Mouse (Mus musculus) heart, postnatal 14 days (tissue): ENCODE data around the gene Tex264. TPM values are rescaled to one million over a fixed set of nuclear protein-coding genes. Genes with fewer than 3 reads are reported as not detected.

Source experiments
- DNase-seq, 2 experiments: peaks; one replicate each; pipeline ENCODE4 v3.0.0; 2021 to 2022
- intact Hi-C: fragments of 180-260 bp; cut with DNase I; formaldehyde crosslinking; loops from one replicate; pipeline ENCODE4 v1.15.1; 2025
- long read RNA-seq, 2 experiments: library from polyadenylated mRNA; stranded (forward); transcript quantifications; one replicate each; pipeline ENCODE4 v2.0.0; 2021
- total RNA-seq, 2 experiments: library from RNA; stranded (reverse); gene quantifications; 2 replicates each; pipeline ENCODE4 v1.2.3; 2021

The Tex264 gene
- total RNA-seq, result 10 to 100 TPM; 35.1 to 39.4 TPM
- long read RNA-seq, experiment 1, transcript Tex264-201 (6 exons, 1,391 nt), result major isoform, 28 of 56 reads
- long read RNA-seq, experiment 1, transcript Tex264-203 (6 exons, 1,364 nt), result minor isoform, 13 of 56 reads
- long read RNA-seq, experiment 1, transcript Tex264-202 (6 exons, 1,896 nt), result minor isoform, 7 of 56 reads
- long read RNA-seq, experiment 1, partial matches to known transcripts, result 4 of 56 reads
- long read RNA-seq, experiment 1, other reads (novel, unspliced or antisense), result 3 of 56 reads
- long read RNA-seq, experiment 2, transcript Tex264-202 (6 exons, 1,896 nt), result minor isoform, 8 of 54 reads
- long read RNA-seq, experiment 2, transcript Tex264-201 (6 exons, 1,391 nt), result major isoform, 29 of 54 reads
- long read RNA-seq, experiment 2, transcript Tex264-203 (6 exons, 1,364 nt), result minor isoform, 9 of 54 reads
- long read RNA-seq, experiment 2, partial matches to known transcripts, result 4 of 54 reads
- long read RNA-seq, experiment 2, other reads (novel, unspliced or antisense), result 4 of 54 reads

- intact Hi-C loops, result loop anchor here (2.0 to 5.0 kb wide), 2 partner anchors 133 to 202 kb away; partner anchors contain the start of gene Rbm15b
Observed at GRCm38 (mm10) chr9:106685249-106686101, at the start of gene Tex264. Gene Tex264 (minus strand): TSS chr9:106685927.

GRCm38 (mm10) chr9:106733690-106734089 lies 48.0 kb upstream of the Tex264 start:
- no peak for DNase-seq
- intact Hi-C loops, result no loop called here

More at GRCm38 (mm10) chr9:106685249-106686101, at the start of gene Tex264:
- peak; percentile 88 to 92 for DNase-seq

- no peak for DNase-seq
- intact Hi-C loops, result no loop called here
Observed at GRCm38 (mm10) chr9:106729416-106729815, 43.7 kb upstream of the Tex264 start.

GRCm38 (mm10) chr9:106726891-106727290 lies 41.2 kb upstream of the Tex264 start:
- intact Hi-C loops, result no loop called here
- no peak for DNase-seq

- intact Hi-C loops, result no loop called here
- DNase-seq, result no peak
Observed at GRCm38 (mm10) chr9:106725435-106725834, 39.7 kb upstream of the Tex264 start.

GRCm38 (mm10) chr9:106724864-106725263 lies 39.1 kb upstream of the Tex264 start:
- intact Hi-C loops, result no loop called here

DNA sequence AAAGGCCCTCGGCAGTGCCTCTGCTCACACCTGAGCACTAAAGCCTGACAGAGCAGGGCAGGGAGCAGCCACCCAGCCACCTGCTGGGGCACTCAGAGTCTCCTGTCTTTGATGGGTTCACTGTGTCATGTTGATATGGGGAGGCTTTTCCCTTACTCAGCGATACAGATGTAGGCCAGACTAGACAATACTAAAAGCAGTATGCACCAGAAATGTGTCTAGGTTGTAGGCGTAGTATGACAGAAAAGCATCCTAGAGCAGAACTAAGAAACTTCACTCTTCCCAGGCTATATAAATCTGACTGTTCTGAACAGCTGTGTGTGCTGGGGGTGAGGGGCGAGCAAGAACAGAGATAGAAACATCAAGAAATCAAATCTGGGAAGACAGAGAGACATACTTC lies 31.0 kb upstream of the Tex264 start:
- intact Hi-C loops, result no loop called here
- DNase-seq, result no peak

More at GRCm38 (mm10) chr9:106724864-106725263, 39.1 kb upstream of the Tex264 start:
- no peak for DNase-seq

DNA sequence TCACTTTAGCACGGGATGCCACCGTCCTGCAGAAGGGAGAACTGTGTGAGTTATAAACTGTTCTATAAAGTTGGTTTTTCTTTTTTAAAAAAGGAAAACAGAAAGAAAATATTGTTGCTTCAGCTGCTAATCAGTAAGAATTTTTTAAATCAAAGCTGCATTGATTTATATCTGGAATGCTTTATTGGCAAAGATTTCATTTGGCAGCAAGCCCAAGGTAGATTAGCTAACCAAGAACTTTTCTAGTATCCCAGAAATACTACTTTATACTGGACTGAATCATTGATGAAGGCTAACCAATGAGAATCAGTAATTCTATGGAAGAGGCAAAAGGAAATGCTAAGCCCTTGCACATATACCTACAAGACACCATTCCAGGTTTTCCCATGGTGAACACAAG lies 30.5 kb upstream of the Tex264 start:
- intact Hi-C loops, result no loop called here
- no peak for DNase-seq

DNA sequence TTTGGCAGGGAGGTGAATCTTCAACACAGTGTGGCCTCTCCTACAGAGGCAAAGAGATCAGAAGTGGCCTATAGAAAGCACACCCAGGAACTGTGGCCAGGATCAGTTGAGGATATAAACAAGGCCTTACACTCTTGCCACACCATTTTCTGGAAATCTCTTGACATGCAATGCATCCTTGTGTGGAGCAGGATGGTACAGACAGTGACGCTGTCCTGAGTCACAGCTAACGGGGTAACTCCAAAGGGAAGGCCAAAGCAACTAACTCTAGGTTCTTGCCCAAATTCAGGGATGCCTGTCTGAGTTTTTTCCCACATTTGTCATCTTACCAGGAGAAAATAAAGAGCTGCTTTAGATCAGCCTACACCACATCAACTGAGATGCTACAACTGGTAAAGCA lies 26.7 kb upstream of the Tex264 start:
- no peak for DNase-seq
- intact Hi-C loops, result no loop called here

GRCm38 (mm10) chr9:106692973-106693481 lies 7.3 kb upstream of the Tex264 start:
- no peak for DNase-seq
- intact Hi-C loops, result no loop called here

GRCm38 (mm10) chr9:106688834-106689233 lies 3.1 kb upstream of the Tex264 start:
- no peak for DNase-seq
- intact Hi-C loops, result loop anchor here (5.0 kb wide), 1 partner anchor 198 kb away; the partner anchor contains the start of gene Rbm15b

DNA sequence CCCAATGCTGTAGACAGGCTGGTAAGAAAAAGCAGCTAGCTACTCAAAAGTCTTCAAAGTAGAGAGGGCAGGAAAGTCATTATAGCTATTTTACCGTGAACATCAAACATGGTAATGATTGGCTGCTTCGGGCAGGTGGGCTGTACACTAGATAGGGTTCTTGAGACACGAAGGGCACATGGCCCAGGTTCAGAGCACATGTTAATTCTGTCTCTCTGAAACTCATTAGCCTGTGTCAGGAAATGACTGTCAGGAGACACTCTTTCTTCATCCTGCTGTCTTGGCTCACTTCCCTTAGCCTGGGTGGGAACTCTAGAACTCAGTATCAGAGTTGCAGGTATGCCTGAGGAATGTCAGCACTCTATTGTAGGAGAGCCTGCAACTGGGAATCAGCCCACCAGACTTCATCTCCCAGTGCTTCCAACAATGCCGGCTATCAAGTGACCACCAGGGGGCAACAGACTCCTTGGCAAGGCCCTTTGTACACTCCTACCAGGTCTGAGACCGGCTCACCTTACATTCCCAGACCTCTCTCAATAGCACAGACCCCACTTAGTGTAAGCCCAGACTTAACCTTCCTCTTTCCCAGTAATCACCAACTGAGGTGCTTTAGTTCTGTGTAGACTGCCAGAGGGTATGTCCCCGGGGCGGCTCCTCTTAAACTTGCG lies 1.4 kb upstream of the Tex264 start:
- intact Hi-C loops, result loop anchor here (2.0 to 5.0 kb wide), 2 partner anchors 132 to 200 kb away; partner anchors contain the start of gene Rbm15b
- peak; percentile 67 to 84 for DNase-seq

DNA sequence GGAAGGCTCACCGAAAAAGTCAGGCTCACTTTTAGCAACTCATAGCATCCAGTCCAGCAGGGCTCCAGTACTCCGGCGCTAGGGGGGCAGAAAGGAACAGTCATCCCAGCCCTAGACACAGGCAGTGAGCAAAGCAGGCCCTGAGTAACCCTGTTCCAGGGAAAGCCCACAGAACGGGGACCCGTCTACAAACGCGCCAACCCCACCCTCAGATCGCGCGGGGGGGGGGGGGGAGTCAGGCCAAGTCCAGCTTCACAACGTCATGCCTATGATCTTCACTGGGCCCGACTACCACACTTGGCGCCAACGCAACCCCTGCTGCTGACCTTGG lies 844 bp downstream of the Tex264 start:
- peak in 1 of 2 experiments; percentile 17 for DNase-seq
- intact Hi-C loops, result loop anchor here (5.0 kb wide), 1 partner anchor 202 kb away; the partner anchor contains the start of gene Rbm15b

DNA sequence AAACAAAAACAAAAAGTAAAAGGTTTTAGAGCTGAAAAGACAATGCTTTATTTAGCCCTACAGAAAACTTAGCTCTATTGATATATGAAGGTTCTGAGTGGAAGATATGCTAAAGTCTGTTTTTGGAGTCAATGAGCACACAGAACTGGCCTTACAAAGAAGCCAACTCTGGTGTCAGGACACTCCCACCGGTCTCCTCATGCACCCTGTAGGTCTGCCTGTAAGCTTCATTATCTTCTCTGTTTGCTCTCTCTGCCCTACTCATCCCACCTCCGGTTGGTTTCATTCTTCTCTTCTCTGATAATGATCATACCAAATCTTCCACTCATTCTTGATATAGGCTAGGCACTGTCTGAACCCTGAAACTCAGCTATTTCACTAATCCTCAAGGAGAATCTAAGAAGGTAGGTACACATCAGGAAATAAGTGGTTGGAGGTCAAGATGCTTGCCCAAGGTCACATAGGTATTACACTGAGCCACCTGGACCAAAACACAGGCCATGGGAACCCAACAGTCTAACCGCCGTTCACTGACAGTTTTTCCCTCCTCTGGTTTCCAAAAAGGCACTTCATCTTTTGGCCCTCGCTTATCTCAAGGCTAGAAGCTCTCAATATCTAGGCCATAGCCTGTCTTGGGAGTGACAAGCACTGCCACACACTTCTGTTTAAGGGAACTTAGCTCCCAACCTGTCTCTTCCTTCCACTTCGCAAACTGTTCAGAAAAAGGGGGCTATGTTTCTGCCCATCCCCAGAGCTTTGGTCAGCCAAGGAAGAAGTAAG lies 1.4 kb downstream of the Tex264 start:
- DNase-seq, result no peak
- intact Hi-C loops, result no loop called here

DNA sequence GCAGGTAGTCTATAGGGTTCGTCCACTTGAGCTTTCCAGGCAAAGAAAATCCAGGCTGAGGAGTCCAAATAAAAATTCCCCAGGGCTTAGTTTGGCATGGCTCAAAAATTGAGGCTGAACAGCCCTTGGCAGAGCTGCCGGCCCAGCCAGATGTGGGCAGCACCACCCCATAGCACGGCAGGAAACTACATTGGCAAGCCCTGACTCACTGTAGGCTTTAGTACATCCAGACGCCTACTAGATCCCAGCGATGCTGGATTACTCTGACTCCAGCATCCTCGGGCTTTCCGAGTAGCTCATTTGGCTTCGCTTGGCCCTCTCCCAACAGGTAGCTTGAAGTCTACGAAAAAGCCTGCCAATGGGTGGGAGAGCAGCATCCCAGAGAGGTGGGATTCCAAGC lies 4.7 kb downstream of the Tex264 start:
- no peak for DNase-seq
- intact Hi-C loops, result no loop called here

GRCm38 (mm10) chr9:106678242-106678641 lies 7.5 kb downstream of the Tex264 start:
- intact Hi-C loops, result loop anchor here (5.0 kb wide), 1 partner anchor 614 kb away; no protein-coding TSS in a partner anchor

DNA sequence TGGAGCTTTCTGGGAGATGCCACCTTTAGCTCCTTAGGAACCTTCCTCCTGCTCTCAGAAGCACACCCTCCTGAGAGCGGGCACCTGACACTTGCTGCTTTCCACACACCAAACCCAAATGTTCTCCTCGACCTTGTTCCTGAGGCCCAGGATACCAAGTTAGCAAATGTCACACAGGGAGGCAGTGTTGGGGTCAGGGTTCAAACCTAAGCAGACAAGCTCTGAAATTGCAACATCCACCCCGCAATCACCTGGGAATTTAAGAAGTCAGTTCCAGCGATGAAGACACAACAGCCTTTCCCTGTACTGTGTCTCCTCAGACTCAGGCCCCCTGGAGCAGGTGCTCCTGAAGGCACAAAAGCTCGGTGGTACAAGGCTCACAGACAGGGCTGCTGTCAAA lies 8.0 kb downstream of the Tex264 start:
- DNase-seq, result no peak
- intact Hi-C loops, result loop anchor here (5.0 kb wide), 1 partner anchor 615 kb away; no protein-coding TSS in a partner anchor

More at GRCm38 (mm10) chr9:106678242-106678641, 7.5 kb downstream of the Tex264 start:
- DNase-seq, result no peak

DNA sequence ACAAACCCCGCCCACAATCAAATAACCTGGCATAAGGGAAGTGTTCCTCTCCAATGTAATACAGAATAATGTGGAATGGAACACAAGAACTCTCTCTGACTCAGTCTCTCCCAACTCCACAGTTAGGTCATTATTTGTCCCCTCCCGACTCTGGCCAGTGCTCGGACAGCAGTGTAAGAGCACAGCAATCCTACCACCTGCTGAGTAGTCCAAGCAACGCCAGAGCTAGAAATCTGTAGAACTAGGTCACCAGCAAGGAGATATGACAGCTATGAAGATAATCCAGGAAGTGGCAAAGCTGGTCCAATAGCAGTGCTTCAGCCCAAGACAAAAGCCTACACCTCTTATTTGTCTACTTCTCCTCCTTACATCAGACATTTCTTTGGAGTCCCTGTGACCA lies 9.2 kb downstream of the Tex264 start:
- no peak for DNase-seq
- intact Hi-C loops, result loop anchor here (5.0 kb wide), 1 partner anchor 616 kb away; no protein-coding TSS in a partner anchor

- intact Hi-C loops, result loop anchor here (5.0 kb wide), 1 partner anchor 616 kb away; no protein-coding TSS in a partner anchor
- no peak for DNase-seq
Observed at GRCm38 (mm10) chr9:106675965-106676364, 9.8 kb downstream of the Tex264 start.
